Mouse (Mus musculus) MEL (cell line): Measurements from ENCODE around the gene Grid2ip. TPM values are rescaled to one million over a fixed set of nuclear protein-coding genes. Genes with fewer than 3 reads are reported as not detected.
"Not testable (repeated sequence)": the region's sequence is repeated elsewhere in the genome, so short reads cannot be mapped to it uniquely, and the experiment has no call there.

Experiments
- DNase-seq: peaks from one replicate; pipeline ENCODE4 v3.0.0; 2011; ENCODE audit warnings: low read depth, low spot score
- H3K27ac ChIP-seq: 2 replicates; pipeline ENCODE4 v1.5.1; 2012; ENCODE audit warnings: low read depth, mild to moderate bottlenecking, control low read depth, low read length, moderate library complexity; ENCODE audit not compliant: control insufficient read depth
- H3K27me3 ChIP-seq, 2 experiments: fragments of 150-350 bp in 1 of 2; sonication (generic) in 1 of 2; 2 replicates each; pipeline ENCODE4 v1.6.1; 2012; ENCODE audit warnings: low read length in 2 of 2, mild to moderate bottlenecking in 2 of 2, improper control_type of control experiment in 1 of 2, moderate library complexity in 1 of 2; ENCODE audit not compliant: insufficient read depth in 2 of 2, control insufficient read depth in 1 of 2
- H3K36me3 ChIP-seq, 2 experiments: 2 replicates each; pipeline ENCODE4 v1.6.1; 2012 to 2014; ENCODE audit warnings: low read length in 2 of 2, improper control_type of control experiment in 1 of 2, inconsistent platforms in 1 of 2, mild to moderate bottlenecking in 1 of 2; ENCODE audit not compliant: insufficient read depth in 2 of 2, control insufficient read depth in 1 of 2
- H3K4me1 ChIP-seq, 2 experiments: fragments of 150-350 bp in 1 of 2; sonication (generic) in 1 of 2; 2 replicates each; pipeline ENCODE4 v1.6.1; 2012; ENCODE audit warnings: low read length in 2 of 2, improper control_type of control experiment in 1 of 2, mild to moderate bottlenecking in 1 of 2; ENCODE audit not compliant: insufficient read depth in 2 of 2, control insufficient read depth in 1 of 2
- H3K4me3 ChIP-seq, 2 experiments: fragments of 150-350 bp in 1 of 2; sonication (generic) in 1 of 2; 2 replicates each; pipeline ENCODE4 v1.5.1; 2012; ENCODE audit warnings: low read depth in 2 of 2, low read length in 2 of 2, mild to moderate bottlenecking in 2 of 2, moderate library complexity in 2 of 2, control low read depth in 1 of 2, improper control_type of control experiment in 1 of 2; ENCODE audit not compliant: control insufficient read depth in 1 of 2, insufficient read depth in 1 of 2
- H3K79me2 ChIP-seq: 2 replicates; pipeline ENCODE4 v1.6.1; 2012; ENCODE audit warnings: mild to moderate bottlenecking, low read length, moderate library complexity; ENCODE audit not compliant: control insufficient read depth, poor library complexity, insufficient read depth
- H3K9ac ChIP-seq: 2 replicates; pipeline ENCODE4 v1.6.1; 2012; ENCODE audit warnings: low read depth, mild to moderate bottlenecking, control low read depth, low read length, moderate library complexity; ENCODE audit not compliant: control insufficient read depth, poor library complexity, severe bottlenecking
- H3K9me3 ChIP-seq: fragments of 150-350 bp; sonication (generic); replicated peaks from 2 replicates; pipeline ENCODE4 v1.6.1; 2012; ENCODE audit warnings: mild to moderate bottlenecking, low read length, improper control_type of control experiment, moderate library complexity; ENCODE audit not compliant: insufficient read depth
- BHLHE40 ChIP-seq: IDR thresholded peaks from 2 replicates; pipeline ENCODE4 v1.6.1; 2012; ENCODE audit warnings: low read depth, mild to moderate bottlenecking, inconsistent platforms, low read length, improper control_type of control experiment, borderline replicate concordance
- CHD1 ChIP-seq: IDR thresholded peaks from 2 replicates; pipeline ENCODE4 v1.6.1; 2012; ENCODE audit warnings: low read depth, mild to moderate bottlenecking, inconsistent platforms, low read length, improper control_type of control experiment
- CHD2 ChIP-seq: IDR thresholded peaks from 2 replicates; pipeline ENCODE4 v1.6.1; 2011; ENCODE audit warnings: low read length, improper control_type of control experiment
- CTCF ChIP-seq, 3 experiments: IDR thresholded peaks in 2 of 3; conservative IDR thresholded peaks in 1 of 3; 2 replicates each; pipeline ENCODE4 v1.5.1; 2011 to 2012; ENCODE audit warnings: low read length in 3 of 3, low read depth in 2 of 3, mild to moderate bottlenecking in 2 of 3, improper control_type of control experiment in 1 of 3, inconsistent platforms in 1 of 3, mixed read lengths in 1 of 3, moderate library complexity in 1 of 3; ENCODE audit not compliant: control insufficient read depth in 1 of 3, insufficient read depth in 1 of 3, poor library complexity in 1 of 3, severe bottlenecking in 1 of 3
- E2F4 ChIP-seq: IDR thresholded peaks from 2 replicates; pipeline ENCODE4 v1.6.1; 2011; ENCODE audit warnings: low read depth, low read length, improper control_type of control experiment, borderline replicate concordance
- EP300 ChIP-seq, 2 experiments: IDR thresholded peaks; 2 replicates each; pipeline ENCODE4 v1.6.1; 2011; ENCODE audit warnings: improper control_type of control experiment in 2 of 2, low read length in 2 of 2, low read depth in 1 of 2, mild to moderate bottlenecking in 1 of 2
- GABPA ChIP-seq: IDR thresholded peaks from 2 replicates; pipeline ENCODE4 v1.6.1; 2012; ENCODE audit warnings: low read depth, mild to moderate bottlenecking, inconsistent platforms, low read length, improper control_type of control experiment, moderate library complexity
- GATA1 ChIP-seq: IDR thresholded peaks from 2 replicates; pipeline ENCODE4 v1.6.1; 2011; ENCODE audit warnings: low read depth, low read length, improper control_type of control experiment
- HCFC1 ChIP-seq: IDR thresholded peaks from 2 replicates; pipeline ENCODE4 v1.6.1; 2012; ENCODE audit warnings: low read depth, mild to moderate bottlenecking, inconsistent platforms, low read length, improper control_type of control experiment, moderate library complexity
- MAFK ChIP-seq: IDR thresholded peaks from 2 replicates; pipeline ENCODE4 v1.6.1; 2011; ENCODE audit warnings: low read depth, mild to moderate bottlenecking, low read length, improper control_type of control experiment, borderline replicate concordance
- MAZ ChIP-seq: IDR thresholded peaks from 2 replicates; pipeline ENCODE4 v1.6.1; 2012; ENCODE audit warnings: low read depth, mild to moderate bottlenecking, inconsistent platforms, low read length, improper control_type of control experiment
- MEF2A ChIP-seq: IDR thresholded peaks from 2 replicates; pipeline ENCODE4 v1.6.1; 2014; ENCODE audit warnings: low read depth, mild to moderate bottlenecking, inconsistent platforms, low read length, improper control_type of control experiment; ENCODE audit not compliant: poor library complexity, insufficient replicate concordance, severe bottlenecking; ENCODE audit errors: extremely low read depth
- MXI1 ChIP-seq: IDR thresholded peaks from 2 replicates; pipeline ENCODE4 v1.6.1; 2011; ENCODE audit warnings: mild to moderate bottlenecking, low read depth, low read length, improper control_type of control experiment
- NELFE ChIP-seq: IDR thresholded peaks from 2 replicates; pipeline ENCODE4 v1.6.1; 2011; ENCODE audit warnings: low read depth, low read length, improper control_type of control experiment
- NRF1 ChIP-seq: IDR thresholded peaks from 2 replicates; pipeline ENCODE4 v1.6.1; 2014; ENCODE audit warnings: low read depth, mild to moderate bottlenecking, inconsistent platforms, low read length, improper control_type of control experiment, moderate library complexity; ENCODE audit not compliant: poor library complexity, insufficient read depth, severe bottlenecking
- POLR2A ChIP-seq, 2 experiments: IDR thresholded peaks; 2 replicates each; pipeline ENCODE4 v1.6.1; 2011 to 2012; ENCODE audit warnings: low read length in 2 of 2, mild to moderate bottlenecking in 2 of 2, control low read depth in 1 of 2, improper control_type of control experiment in 1 of 2, low read depth in 1 of 2, moderate library complexity in 1 of 2; ENCODE audit not compliant: control insufficient read depth in 1 of 2, insufficient read depth in 1 of 2, poor library complexity in 1 of 2
- POLR2AphosphoS5 ChIP-seq: IDR thresholded peaks from 2 replicates; pipeline ENCODE4 v1.6.1; 2012; ENCODE audit warnings: low read depth, borderline replicate concordance, mild to moderate bottlenecking, inconsistent platforms, low read length, moderate library complexity, mixed read lengths
- RAD21 ChIP-seq: IDR thresholded peaks from 2 replicates; pipeline ENCODE4 v1.6.1; 2011; ENCODE audit warnings: mild to moderate bottlenecking, low read depth, low read length, improper control_type of control experiment
- SIN3A ChIP-seq: IDR thresholded peaks from 2 replicates; pipeline ENCODE4 v1.6.1; 2012; ENCODE audit warnings: low read length, improper control_type of control experiment, inconsistent platforms
- TAL1 ChIP-seq: IDR thresholded peaks from 2 replicates; pipeline ENCODE4 v1.6.1; 2012; ENCODE audit warnings: mild to moderate bottlenecking, inconsistent platforms, low read length, moderate library complexity, mixed read lengths
- TBP ChIP-seq: IDR thresholded peaks from 2 replicates; pipeline ENCODE4 v1.8.0; 2011; ENCODE audit warnings: low read depth, low read length, improper control_type of control experiment
- UBTF ChIP-seq: IDR thresholded peaks from 2 replicates; pipeline ENCODE4 v1.6.1; 2012; ENCODE audit warnings: low read depth, mild to moderate bottlenecking, inconsistent platforms, low read length, improper control_type of control experiment, moderate library complexity, borderline replicate concordance; ENCODE audit not compliant: insufficient read depth
- USF1 ChIP-seq: IDR thresholded peaks from 2 replicates; pipeline ENCODE4 v1.6.1; 2014; ENCODE audit warnings: low read depth, mild to moderate bottlenecking, inconsistent platforms, low read length, improper control_type of control experiment, moderate library complexity
- USF2 ChIP-seq, 2 experiments: IDR thresholded peaks; 2 replicates each; pipeline ENCODE4 v1.6.1; 2011 to 2012; ENCODE audit warnings: improper control_type of control experiment in 2 of 2, low read length in 2 of 2, borderline replicate concordance in 1 of 2, inconsistent platforms in 1 of 2, low read depth in 1 of 2, mild to moderate bottlenecking in 1 of 2; ENCODE audit not compliant: insufficient read depth in 1 of 2
- ZMIZ1 ChIP-seq: IDR thresholded peaks from 2 replicates; pipeline ENCODE4 v1.6.1; 2012; ENCODE audit warnings: low read depth, mild to moderate bottlenecking, inconsistent platforms, low read length, improper control_type of control experiment, moderate library complexity
- ZNF384 ChIP-seq: IDR thresholded peaks from 2 replicates; pipeline ENCODE4 v1.6.1; 2012; ENCODE audit warnings: low read depth, mild to moderate bottlenecking, inconsistent platforms, low read length, improper control_type of control experiment
- polyA plus RNA-seq, 2 experiments: library from polyadenylated mRNA; stranded (reverse) in 1 of 2; unstranded in 1 of 2; fragments of >175 nt in 1 of 2; fragments of >200 nt in 1 of 2; gene quantifications; 2 replicates each; pipeline versions ENCODE4 v1.2.1 to v1.2.4; 2012; ENCODE audit warnings: low replicate concordance in 2 of 2, low read depth in 1 of 2; ENCODE audit not compliant: insufficient read length in 2 of 2, insufficient read depth in 1 of 2, missing spikeins in 1 of 2
- total RNA-seq: library from RNA; depleted of rRNA; stranded (reverse); fragments of 300-350 nt; gene quantifications from 2 replicates; pipeline ENCODE4 v1.2.3, GENCODE M21; 2012

The Grid2ip gene
- total and polyA plus RNA-seq, 3 experiments: not detected

DNA sequence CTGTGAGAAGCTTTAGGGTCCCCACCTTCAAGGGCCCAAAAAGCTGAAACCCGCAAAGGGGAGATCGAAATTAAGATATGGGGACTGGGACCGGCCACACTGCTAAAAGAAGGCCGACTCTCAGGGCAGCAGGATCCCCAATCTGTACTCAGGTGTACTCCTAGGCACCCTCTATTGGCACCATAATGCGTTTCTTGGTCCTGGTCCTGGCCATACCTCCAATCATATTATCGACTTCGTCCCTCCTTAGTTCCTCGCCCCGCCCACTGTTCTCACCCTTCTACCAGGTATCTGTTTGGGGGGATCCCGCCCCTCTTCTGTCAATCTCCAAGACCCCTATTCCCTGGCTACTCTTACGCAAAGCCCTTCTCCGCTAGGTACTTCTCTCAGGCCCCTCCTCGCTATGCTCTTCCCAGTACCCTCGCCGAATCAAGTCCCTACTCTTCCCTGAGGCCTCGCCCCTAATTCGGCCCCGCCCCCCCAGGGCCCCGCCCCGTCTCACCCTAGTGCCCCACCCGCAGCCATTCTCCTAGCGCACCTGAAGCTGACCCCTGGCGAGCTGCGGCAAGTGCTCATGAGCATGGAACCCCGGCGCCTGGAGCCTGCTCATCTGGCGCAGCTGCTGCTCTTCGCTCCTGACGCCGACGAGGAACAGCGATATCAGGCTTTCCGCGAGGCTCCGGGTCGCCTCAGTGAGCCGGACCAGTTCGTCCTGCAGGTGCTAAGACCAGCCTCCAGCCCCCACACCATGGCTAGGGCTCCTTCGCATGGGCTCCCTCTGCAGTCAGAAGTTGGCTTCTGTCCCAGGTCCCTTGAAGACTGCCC, 29.9 kb downstream of the Grid2ip start:
- no peak overlapping the region for H3K9ac ChIP-seq
- TF ChIP-seq RAD21 (no peak), POLR2A (IDR thresholded peaks at IDR 0.05; ENCODE audit: control insufficient read depth in 1 of 2, insufficient read depth in 1 of 2, low read depth in 1 of 2, low read length in 2 of 2, poor library complexity in 1 of 2) (no peak), USF2 (IDR thresholded peaks at IDR 0.05; ENCODE audit: borderline replicate concordance in 1 of 2, insufficient read depth in 1 of 2, low read depth in 1 of 2, low read length in 2 of 2) (no peak), SIN3A (no peak), TAL1 (no peak), GATA1 (no peak), EP300 (IDR thresholded peaks at IDR 0.05; ENCODE audit: low read depth in 1 of 2, low read length in 2 of 2) (no peak), E2F4 (no peak), CHD1 (no peak), NRF1 (no peak), NELFE (no peak), BHLHE40 (no peak), CHD2 (no peak), MAFK (no peak), USF1 (no peak), ZNF384 (no peak), POLR2AphosphoS5 (no peak), MAZ (no peak)
- no peaks in the 10 kb centered on the region for H3K79me2 ChIP-seq
- H3K4me1 ChIP-seq: no peaks in the 10 kb centered on the region
- DNase-seq: no peak
- no peaks in the 10 kb centered on the region for H3K36me3 ChIP-seq
- H3K9me3 ChIP-seq: no peaks in the 10 kb centered on the region
- H3K27ac ChIP-seq: no peak overlapping the region
- no peak overlapping the region for H3K4me3 ChIP-seq
- H3K27me3 ChIP-seq: no peaks in the 10 kb centered on the region

DNA sequence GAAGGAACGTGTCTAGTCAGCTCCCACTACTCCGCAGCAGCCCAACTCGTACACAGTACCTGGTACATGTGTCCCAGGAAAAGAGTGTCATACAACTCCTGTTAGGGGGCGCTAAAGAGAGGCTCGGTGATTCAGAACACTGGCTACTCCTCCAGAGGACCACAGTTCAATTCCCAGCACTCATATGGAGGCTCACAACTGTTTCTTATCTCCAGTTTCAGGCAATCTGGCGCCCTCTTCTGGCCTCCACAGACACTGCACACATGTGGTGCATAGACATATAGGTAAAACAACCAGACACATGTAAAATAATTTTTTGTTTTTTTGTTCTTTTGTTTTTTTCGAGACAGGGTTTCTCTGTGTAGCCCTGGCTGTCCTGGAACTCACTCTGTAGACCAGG, 37.0 kb downstream of the Grid2ip start:
- H3K27me3 ChIP-seq: no peaks in the 10 kb centered on the region
- H3K4me3 ChIP-seq: no peak overlapping the region
- TF ChIP-seq MXI1 (no peak), UBTF (no peak), CTCF (IDR thresholded peaks at IDR 0.05 in 2 of 3, conservative IDR thresholded peaks at IDR 0.05 in 1 of 3; ENCODE audit: control insufficient read depth in 1 of 3, insufficient read depth in 1 of 3, low read depth in 2 of 3, low read length in 3 of 3, poor library complexity in 1 of 3, severe bottlenecking in 1 of 3) (peak; percentile 41 to 47 (median 45)), MEF2A (no peak), TBP (no peak), TAL1 (no peak), GABPA (no peak), GATA1 (peak; percentile 26; the same call in 1 of the 2 replicates), ZMIZ1 (no peak), HCFC1 (no peak)
- H3K27ac ChIP-seq: no peak overlapping the region
- H3K9me3 ChIP-seq: no peaks in the 10 kb centered on the region
- H3K9ac ChIP-seq: no peak overlapping the region
- H3K36me3 ChIP-seq: no peaks in the 10 kb centered on the region
- no peaks in the 10 kb centered on the region for H3K4me1 ChIP-seq
- no peaks in the 10 kb centered on the region for H3K79me2 ChIP-seq
- DNase-seq: peak; percentile 41

DNA sequence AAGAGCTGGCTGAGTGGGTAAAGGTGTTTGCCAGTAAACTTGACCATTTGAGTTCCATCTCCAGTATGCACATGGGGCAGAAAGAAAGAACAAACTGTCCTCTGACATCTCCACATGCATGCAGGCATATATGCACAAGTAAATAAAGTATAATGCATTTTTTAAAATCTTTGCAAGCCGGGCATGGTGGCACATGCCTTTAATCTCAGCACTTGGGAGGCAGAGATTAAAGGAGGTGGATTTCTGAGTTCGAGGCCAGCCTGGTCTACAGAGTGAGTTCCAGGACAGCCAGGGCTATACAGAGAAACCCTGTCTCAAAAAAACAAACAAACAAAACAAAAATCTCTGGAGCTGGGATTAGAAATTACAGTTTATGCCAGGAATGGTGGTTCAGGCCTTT, 37.8 kb downstream of the Grid2ip start:
- H3K27me3 ChIP-seq, DNase-seq, H3K4me3 ChIP-seq, H3K36me3 ChIP-seq, H3K9ac ChIP-seq, H3K4me1 ChIP-seq, H3K27ac ChIP-seq, H3K79me2 ChIP-seq, H3K9me3 ChIP-seq: not testable (repeated sequence)
